Mouse (Mus musculus): ENCODE data around the gene Tmc6. TPM values are rescaled to one million over a fixed set of nuclear protein-coding genes. Genes with fewer than 3 reads are reported as not detected.

Tmc6 gene
- total RNA-seq (2021), result 1 to 10 TPM; 2.5 to 4.9 TPM
- long read RNA-seq, experiment 1, partial matches to known transcripts, result 2 of 2 reads
- long read RNA-seq, experiment 1, other reads (novel, unspliced or antisense), result 0 of 2 reads
- long read RNA-seq, experiment 2, partial matches to known transcripts, result 0 of 4 reads
- long read RNA-seq, experiment 2, other reads (novel, unspliced or antisense), result 1 of 4 reads

DNA sequence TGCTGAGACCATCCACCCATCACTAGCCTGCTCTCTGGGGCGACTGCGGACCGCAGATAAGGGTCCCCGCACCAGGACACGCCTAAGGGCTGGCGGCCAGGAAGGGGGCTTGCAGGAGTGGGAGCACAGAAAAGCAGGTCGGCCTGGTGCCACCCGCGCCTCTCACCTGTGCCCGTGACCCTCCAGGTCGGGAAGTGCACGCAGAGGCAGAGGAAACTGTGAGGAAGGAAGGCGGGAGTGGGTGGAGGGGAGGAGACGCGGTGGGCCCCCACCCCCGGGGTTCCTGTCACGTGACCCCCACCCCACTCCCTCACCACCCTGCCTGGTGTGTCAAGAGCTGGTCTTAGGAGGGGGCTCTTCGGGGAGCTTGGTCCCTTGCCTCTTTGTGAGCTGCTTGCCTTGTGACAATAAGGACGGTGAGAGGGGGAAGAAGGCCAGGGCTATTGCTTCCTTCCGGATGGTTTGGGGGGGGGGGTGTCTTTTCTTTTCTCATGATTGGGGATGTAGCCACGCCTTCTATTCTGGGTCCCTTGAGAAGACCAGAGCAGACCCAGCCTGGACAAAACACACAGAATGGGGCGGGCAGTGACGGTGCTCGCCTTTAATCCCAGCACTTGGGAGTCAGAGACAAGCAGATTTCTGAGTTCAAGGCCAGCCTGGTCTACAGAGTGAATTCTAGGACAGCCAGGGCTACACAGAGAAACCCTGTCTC lies at the start of gene Tmc6, which contains the start of gene Tmc8:
Tmc6 (minus strand) TSS at position 206 of the 712 bp plus-strand sequence.
Tmc8 (plus strand) TSS at position 84 of the 712 bp plus-strand sequence.
- no peak for DNase-seq (ENCODE audit: low spot score)

DNA sequence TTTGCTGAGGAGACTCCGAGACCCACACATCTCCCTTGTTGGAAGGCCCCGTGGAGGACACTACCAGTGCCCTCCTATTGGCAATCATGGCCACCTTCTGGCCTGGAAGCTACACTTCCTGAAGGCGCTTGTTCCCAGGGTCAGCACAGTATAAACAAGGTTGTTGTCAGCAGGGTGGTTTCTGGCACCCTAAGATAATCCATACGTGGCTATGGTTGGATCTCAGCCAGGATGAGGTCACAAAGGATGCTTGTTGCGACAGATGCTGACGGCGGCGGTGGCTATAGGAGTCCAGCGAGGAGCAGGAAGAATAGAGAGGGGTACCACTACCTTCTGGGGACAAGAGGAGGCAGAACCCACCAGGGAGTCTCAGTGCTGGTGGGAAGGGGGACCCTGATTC lies 48.4 kb upstream of the Tmc6 start:
- no peak for DNase-seq (ENCODE audit: low spot score)

- DNase-seq (ENCODE audit: low spot score), result no peak
Measured at GRCm38 (mm10) chr11:117829671-117830215, 47.7 kb upstream of the Tmc6 start.

GRCm38 (mm10) chr11:117828888-117829604 lies 47.0 kb upstream of the Tmc6 start:
- peak; percentile 44 for DNase-seq (ENCODE audit: low spot score)

GRCm38 (mm10) chr11:117828149-117828887 lies 46.3 kb upstream of the Tmc6 start:
- DNase-seq (ENCODE audit: low spot score), result no peak

- no peak for DNase-seq (ENCODE audit: low spot score)
Measured at GRCm38 (mm10) chr11:117827386-117827785, 45.4 kb upstream of the Tmc6 start.

DNA sequence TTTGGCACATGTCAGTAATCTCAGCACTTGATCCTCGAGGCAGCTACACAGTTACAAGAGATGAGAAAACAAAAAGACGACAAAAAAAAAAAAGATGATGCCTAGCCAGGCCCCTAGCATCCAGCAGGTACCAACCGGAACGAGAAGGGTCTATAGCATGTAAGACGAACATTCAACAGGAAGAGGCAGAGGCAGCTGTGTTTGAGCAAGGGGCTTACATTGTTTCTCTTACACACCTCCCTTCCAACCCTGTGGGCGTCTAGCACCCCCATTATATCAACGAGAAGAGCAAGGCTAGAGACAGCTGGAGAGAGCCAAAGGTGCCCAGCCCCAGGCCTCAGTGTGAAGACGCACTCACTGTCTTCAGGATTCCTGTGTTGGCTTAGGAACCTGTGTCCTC lies 44.9 kb upstream of the Tmc6 start:
- no peak for DNase-seq (ENCODE audit: low spot score)

DNA sequence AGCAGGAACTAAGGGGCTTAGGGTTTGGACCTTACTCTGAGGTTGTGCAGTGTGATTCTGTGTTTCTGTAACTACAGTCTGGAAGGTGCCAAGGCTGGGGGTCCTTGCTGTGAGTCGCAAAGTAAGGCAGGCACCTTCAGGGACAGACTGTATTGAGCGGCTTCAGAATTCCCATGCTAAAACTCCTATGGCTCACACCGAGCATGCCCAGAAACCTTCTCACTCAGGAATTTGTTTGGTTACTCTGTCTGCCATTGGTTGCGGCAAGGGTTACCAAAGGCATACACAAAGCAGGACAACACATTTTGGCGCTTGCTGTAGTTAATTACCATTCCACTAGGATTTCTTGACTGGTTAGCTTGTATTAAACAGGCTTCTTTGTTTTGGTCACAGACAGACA lies 44.2 kb upstream of the Tmc6 start:
- DNase-seq (ENCODE audit: low spot score), result no peak

DNA sequence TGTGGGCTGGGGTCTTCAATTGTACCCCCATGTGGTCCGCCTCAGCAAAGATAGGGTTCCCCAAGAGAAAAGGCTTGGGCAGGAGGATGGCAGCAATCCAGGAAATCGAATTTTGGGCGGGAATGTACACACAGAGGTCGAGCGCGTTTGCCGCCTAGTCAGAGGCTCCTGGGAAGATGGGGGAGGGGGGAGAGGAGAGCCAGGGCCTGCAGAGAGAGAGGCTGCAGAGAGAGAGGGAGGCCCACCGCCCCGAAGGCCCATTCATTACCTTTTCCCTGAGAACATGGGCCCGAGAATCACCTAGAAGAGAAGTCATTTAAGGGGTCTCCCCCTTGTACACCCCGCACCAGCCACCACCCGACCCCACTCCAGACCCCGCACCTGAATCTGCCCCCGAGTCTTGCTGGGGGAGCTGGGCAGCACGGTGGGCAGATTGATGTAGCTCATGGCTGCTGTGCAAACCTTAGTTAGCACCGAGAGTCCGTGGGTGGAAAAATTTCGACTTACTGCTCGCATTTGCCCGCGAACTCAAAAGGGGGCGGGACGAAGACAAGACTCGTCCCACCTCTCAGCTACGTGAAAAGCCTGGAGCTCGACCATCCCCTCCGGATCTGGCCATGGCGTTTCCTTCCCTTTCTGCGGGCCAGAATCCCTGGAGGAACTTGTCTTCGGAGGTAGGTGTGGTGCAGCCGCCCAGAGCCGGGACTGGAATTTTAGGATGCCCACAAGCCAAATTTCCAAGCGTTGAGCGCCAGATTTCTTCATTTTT lies 43.5 kb upstream of the Tmc6 start, which contains the start of the genes Afmid and Tk1:
Afmid (plus strand) TSS at position 592 of the 769 bp plus-strand sequence.
Tk1 (minus strand) TSS at position 760 of the 769 bp plus-strand sequence.
- peak; percentile 52 for DNase-seq (ENCODE audit: low spot score)

GRCm38 (mm10) chr11:117824060-117824969 lies 42.3 kb upstream of the Tmc6 start:
- peak; percentile 87 for DNase-seq (ENCODE audit: low spot score)

- DNase-seq (ENCODE audit: low spot score), result no peak
Measured at GRCm38 (mm10) chr11:117823411-117823810, 41.4 kb upstream of the Tmc6 start.

- no peak for DNase-seq (ENCODE audit: low spot score)
Measured at GRCm38 (mm10) chr11:117822728-117823241, 40.8 kb upstream of the Tmc6 start.

- no peak for DNase-seq (ENCODE audit: low spot score)
Measured at GRCm38 (mm10) chr11:117821868-117822267, 39.9 kb upstream of the Tmc6 start.

DNA sequence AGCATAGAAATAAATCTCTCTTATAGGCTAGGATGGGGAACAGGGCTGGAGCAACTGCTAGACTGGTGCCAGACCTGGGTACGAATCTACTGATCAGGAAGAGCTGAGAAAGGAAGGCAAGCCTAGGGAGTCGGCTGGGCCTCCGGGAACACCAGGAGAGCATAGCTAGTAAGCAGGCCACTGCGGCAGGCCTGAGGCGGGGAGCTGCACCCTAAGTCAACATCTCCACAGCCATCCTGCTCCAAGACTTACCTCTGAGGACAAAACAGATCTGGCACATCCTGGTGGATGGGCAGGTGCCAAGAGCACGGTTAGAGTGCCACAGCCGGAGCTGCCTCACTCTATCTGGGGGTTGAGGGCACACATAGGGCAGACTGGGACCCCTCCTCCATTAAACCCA lies 38.2 kb upstream of the Tmc6 start:
- DNase-seq (ENCODE audit: low spot score), result no peak

GRCm38 (mm10) chr11:117819095-117819494 lies 37.1 kb upstream of the Tmc6 start:
- DNase-seq (ENCODE audit: low spot score), result peak; percentile 84

DNA sequence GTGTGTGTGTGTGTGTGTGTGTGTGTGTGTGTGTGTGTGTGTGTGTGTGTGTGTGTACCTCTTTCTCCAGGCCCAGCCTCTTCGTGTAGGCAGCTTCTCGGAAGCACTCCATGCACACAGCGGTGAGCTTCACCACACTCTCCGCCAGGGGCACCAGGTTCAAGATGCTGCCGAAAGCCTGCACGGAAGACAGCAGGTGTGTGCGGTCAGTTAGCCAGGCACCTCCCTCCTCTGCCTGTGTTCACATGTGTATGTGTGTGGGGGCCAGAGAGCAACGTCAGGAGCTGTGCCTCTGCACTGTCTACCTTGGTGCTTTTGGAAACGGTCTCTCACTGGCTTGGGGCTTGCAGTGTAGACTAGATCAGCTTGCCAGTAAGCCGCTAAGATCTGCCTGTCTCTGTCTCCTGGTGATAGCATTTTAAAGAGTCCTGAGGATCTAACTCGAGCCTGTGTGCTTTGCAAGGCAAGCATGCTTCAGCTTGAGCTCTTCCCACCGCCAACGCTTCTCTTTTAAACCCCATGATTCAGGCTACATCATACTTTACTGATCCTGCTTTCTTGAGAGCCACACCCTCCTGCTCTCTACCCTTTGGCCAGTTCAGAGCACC lies 34.5 kb upstream of the Tmc6 start:
- no peak for DNase-seq (ENCODE audit: low spot score)

DNA sequence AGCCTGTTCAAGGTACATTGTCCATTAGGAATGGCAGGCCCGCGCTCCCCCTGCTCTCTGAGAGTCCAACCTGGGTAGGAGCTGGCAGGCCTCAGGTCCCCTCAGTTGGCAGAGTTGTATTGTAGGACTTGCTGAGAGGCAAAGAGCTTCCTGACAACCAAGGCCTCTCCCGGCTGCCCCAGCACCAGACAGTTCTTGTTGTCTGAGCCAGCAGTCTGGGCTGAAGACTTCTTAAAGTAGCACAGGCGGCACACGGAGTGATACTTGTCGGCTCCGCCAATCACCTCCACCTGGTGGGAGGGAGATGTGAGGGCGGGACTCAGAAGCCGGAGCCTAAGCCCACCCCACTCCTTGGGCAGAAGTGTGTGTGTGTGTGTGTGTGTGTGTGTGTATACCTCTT lies 33.9 kb upstream of the Tmc6 start:
- DNase-seq (ENCODE audit: low spot score), result peak; percentile 51

GRCm38 (mm10) chr11:117814704-117815366 lies 32.8 kb upstream of the Tmc6 start:
- DNase-seq (ENCODE audit: low spot score), result no peak

Data from gastrocnemius, adult 18-20 months (tissue).